Mouse (Mus musculus) erythroblast, embryonic 14.5 days (primary cell): Measurements from ENCODE around the gene Ahcyl1.

ENCODE experiments used
- GATA1 ChIP-seq: IDR thresholded peaks from 2 replicates; pipeline ENCODE4 v1.6.1; 2012; ENCODE audit warnings: low read length, inconsistent platforms, mixed read lengths
- TAL1 ChIP-seq: IDR thresholded peaks from 3 replicates; pipeline ENCODE4 v1.6.1; 2012; ENCODE audit warnings: low read length, inconsistent platforms, mixed read lengths

GRCm38 (mm10) chr3:107696910-107697309 lies 550 bp upstream of the Ahcyl1 start:
- TF ChIP-seq GATA1 (no peak), TAL1 (no peak)
